Mouse (Mus musculus): Measurements from ENCODE around the gene Slc7a8. TPM values are rescaled to one million over a fixed set of nuclear protein-coding genes. Genes with fewer than 3 reads are reported as not detected.
"Not testable (repeated sequence)": the region's sequence is repeated elsewhere in the genome, so short reads cannot be mapped to it uniquely, and the experiment has no call there.

Gene Slc7a8
- polyA plus RNA-seq, 1 experiment from 2014 or later = 4.9 TPM

DNA sequence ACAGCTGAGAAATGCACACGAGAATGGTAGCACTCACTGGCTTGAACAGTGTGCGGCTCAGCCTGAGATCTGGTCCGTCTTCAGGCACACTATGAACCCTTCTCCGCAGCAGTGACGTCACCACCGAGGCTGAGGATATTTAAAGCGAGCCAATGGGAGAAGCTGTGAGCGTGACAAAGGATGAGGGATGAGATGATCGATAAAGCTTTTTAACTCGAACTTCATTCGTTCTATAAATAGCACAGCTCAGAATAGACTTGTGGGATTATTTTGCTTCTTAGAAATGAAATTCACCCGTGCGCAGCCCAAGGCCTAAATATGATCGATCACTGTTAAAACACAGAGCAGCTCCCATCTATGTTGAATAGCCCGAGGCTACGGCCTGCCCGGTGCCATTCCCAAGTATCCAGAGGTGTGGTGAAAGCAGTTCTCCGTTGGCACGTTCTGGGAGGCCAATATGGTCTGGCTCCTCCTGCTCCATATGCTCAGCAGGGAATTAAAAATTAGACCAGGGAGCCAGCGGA, 9.4 kb downstream of the Slc7a8 start:
- H3K27me3 ChIP-seq (ENCODE audit: control insufficient read depth, insufficient read depth, low read depth, low read length) = no peaks in the 10 kb centered on the region
- no peaks in the 10 kb centered on the region for H3K4me1 ChIP-seq (ENCODE audit: control insufficient read depth, low read depth, low read length)
- no peak for ATAC-seq (ENCODE audit: low read depth)
- WGBS (ENCODE audit: insufficient replicate concordance) = 69% methylated on average over 20 of the region's 20 CpGs
- no peak overlapping the region for H3K4me3 ChIP-seq (ENCODE audit: low read depth, low read length)
- no peak overlapping the region for H3K4me2 ChIP-seq (ENCODE audit: low read depth, low read length)
- no peaks in the 10 kb centered on the region for H3K36me3 ChIP-seq (ENCODE audit: control insufficient read depth, insufficient read depth)
- no peak overlapping the region for H3K27ac ChIP-seq (ENCODE audit: low read length)
- no peak overlapping the region for H3K9ac ChIP-seq (ENCODE audit: low read depth, low read length)
- H3K9me3 ChIP-seq (replicated peaks; ENCODE audit: control insufficient read depth, low read length) = no peaks in the 10 kb centered on the region

DNA sequence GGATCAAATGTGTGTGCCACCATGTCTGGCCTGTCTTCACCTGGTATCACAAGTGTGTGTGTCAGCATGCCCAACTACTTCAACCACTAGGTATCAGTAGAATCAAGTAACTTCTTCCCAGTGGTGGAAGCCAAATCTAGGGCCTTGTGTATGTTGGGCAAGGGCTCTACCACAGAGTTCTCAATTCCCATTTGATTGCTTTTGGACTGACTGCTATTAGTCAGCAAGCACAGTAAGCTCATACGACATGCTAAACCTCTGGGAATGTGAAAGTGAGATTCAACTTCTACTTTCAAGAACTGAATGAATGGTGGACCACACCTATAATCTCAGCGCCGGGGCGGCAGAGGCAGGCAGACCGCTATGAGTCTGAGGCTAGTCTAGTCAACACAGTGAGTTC, 11.4 kb downstream of the Slc7a8 start:
- Histone ChIP-seq H3K27ac (ENCODE audit: low read length) (no peak overlapping the region), H3K9ac (ENCODE audit: low read depth, low read length) (no peak overlapping the region), H3K4me3 (ENCODE audit: low read depth, low read length) (no peak overlapping the region), H3K36me3 (ENCODE audit: control insufficient read depth, insufficient read depth) (no peaks in the 10 kb centered on the region), H3K27me3 (ENCODE audit: control insufficient read depth, insufficient read depth, low read depth, low read length) (no peaks in the 10 kb centered on the region), H3K4me1 (ENCODE audit: control insufficient read depth, low read depth, low read length) (no peaks in the 10 kb centered on the region), H3K4me2 (ENCODE audit: low read depth, low read length) (no peak overlapping the region), H3K9me3 (replicated peaks; ENCODE audit: control insufficient read depth, low read length) (no peaks in the 10 kb centered on the region)
- no peak for ATAC-seq (ENCODE audit: low read depth)
- 83% methylated on average over 5 of the region's 5 CpGs for WGBS (ENCODE audit: insufficient replicate concordance)

DNA sequence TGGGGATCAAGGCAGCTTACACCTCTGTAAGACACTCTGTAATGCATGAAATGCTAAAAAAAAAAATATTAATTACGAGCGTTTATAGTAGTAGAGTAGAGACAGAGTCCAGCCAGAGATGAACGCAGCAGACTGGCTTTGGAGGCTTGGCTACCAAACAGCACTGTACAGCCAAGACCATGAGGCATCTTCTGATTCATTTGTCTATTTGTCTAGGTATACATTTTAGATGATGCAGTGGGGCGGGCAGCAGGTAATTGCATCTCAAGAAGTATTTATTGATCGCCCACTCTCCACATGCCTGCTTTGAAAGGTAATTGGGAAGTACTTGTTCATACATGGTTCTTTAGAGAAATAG, 12.7 kb downstream of the Slc7a8 start:
- no peak overlapping the region for H3K9ac ChIP-seq (ENCODE audit: low read depth, low read length)
- ATAC-seq (ENCODE audit: low read depth) = no peak
- no peak overlapping the region for H3K27ac ChIP-seq (ENCODE audit: low read length)
- no peaks in the 10 kb centered on the region for H3K4me1 ChIP-seq (ENCODE audit: control insufficient read depth, low read depth, low read length)
- H3K27me3 ChIP-seq (ENCODE audit: control insufficient read depth, insufficient read depth, low read depth, low read length) = no peaks in the 10 kb centered on the region
- no peaks in the 10 kb centered on the region for H3K9me3 ChIP-seq (replicated peaks; ENCODE audit: control insufficient read depth, low read length)
- H3K4me3 ChIP-seq (ENCODE audit: low read depth, low read length) = no peak overlapping the region
- H3K36me3 ChIP-seq (ENCODE audit: control insufficient read depth, insufficient read depth) = no peaks in the 10 kb centered on the region
- 74% methylated on average over 5 of the region's 5 CpGs for WGBS (ENCODE audit: insufficient replicate concordance)
- H3K4me2 ChIP-seq (ENCODE audit: low read depth, low read length) = no peak overlapping the region

DNA sequence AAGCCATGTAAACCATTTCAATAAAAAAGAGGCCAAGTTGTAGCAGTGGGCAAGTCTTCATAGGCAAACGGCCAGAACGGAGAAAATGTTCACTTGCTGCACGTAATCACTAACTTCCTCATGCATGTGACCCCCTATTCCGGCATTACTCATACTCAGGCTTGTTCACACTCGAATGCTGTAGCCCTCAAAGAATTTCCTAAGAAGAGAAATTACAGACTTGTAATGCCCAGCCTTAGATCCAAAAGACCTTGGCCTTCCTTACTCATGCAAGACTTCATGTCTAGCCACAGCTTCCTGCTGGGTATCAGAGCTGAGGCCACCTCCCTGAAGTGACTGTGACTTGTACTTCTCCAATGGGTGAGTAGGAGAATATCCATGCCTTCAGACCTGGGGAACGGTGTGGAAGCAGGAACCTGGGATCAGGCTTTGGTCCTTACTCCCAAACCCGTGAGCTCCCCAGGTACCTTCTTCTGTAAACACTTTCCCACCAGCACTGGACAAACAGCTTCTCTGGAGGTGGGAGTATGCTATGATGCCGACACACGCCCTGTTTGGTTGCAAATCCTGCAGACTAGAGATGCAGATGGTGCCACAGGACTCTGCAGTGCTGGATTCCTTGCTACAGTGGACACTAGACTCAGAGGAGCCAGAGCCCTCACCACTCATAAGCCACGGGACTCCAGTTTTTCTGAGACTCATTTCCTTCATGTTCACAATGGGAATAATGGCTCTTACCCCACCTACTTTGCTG, 13.3 kb downstream of the Slc7a8 start:
- WGBS (ENCODE audit: insufficient replicate concordance) = 54% methylated on average over 10 of the region's 10 CpGs
- Histone ChIP-seq H3K9ac (ENCODE audit: low read depth, low read length) (no peak overlapping the region), H3K9me3 (replicated peaks; ENCODE audit: control insufficient read depth, low read length) (no peaks in the 10 kb centered on the region), H3K4me2 (ENCODE audit: low read depth, low read length) (no peak overlapping the region), H3K27ac (ENCODE audit: low read length) (no peak overlapping the region), H3K36me3 (ENCODE audit: control insufficient read depth, insufficient read depth) (no peaks in the 10 kb centered on the region), H3K27me3 (ENCODE audit: control insufficient read depth, insufficient read depth, low read depth, low read length) (no peaks in the 10 kb centered on the region), H3K4me3 (ENCODE audit: low read depth, low read length) (no peak overlapping the region), H3K4me1 (ENCODE audit: control insufficient read depth, low read depth, low read length) (no peaks in the 10 kb centered on the region)
- no peak for ATAC-seq (ENCODE audit: low read depth)

DNA sequence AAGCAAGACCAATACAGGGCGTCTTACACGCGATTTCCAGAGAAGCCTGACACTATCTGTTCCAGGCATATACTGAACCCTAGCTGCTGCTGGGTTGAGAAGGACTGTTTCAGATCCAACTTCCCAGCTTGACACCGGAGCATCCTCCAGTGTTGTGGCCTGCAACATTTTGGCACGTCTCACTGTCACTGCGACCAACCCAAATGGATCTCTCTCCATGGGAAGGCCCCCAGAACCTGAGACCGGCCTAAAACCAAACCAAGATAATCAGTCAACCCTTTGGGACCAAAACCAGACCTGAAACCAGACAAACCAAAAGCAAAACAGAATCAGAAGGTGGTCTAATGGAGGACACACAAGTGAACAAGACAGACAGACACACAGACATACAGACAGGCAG, 14.8 kb downstream of the Slc7a8 start:
- not testable (repeated sequence) for ATAC-seq (ENCODE audit: low read depth)

DNA sequence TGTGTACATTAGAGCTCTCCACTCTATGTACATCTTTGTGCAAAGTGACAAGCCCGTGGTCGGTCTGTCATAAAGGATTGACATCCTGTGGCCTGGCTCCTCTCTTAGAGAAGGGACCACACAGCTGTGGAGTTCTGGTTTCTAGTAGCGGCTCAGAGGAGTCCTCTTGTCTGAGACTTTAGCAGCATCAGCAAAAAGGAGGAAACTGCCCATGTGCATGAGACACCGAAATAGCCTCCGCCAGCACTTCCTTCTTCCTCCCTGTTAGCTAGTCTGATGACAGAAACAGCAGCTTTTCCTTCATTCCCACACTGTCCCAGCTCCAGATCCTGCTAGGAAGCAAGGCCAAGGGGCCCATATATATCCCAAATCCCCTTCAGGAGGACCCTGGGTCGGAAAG, 25.4 kb downstream of the Slc7a8 start:
- no peak overlapping the region; the same call in 1 of the 2 replicates for H3K27ac ChIP-seq (ENCODE audit: low read length)
- H3K9me3 ChIP-seq (replicated peaks; ENCODE audit: control insufficient read depth, low read length) = no peaks in the 10 kb centered on the region
- H3K4me3 ChIP-seq (ENCODE audit: low read depth, low read length) = no peak overlapping the region
- H3K27me3 ChIP-seq (ENCODE audit: control insufficient read depth, insufficient read depth, low read depth, low read length) = no peaks in the 10 kb centered on the region
- WGBS (ENCODE audit: insufficient replicate concordance) = 27% methylated on average over 6 of the region's 6 CpGs
- peak; percentile 54 for ATAC-seq (ENCODE audit: low read depth)
- H3K36me3 ChIP-seq (ENCODE audit: control insufficient read depth, insufficient read depth) = no peaks in the 10 kb centered on the region
- no peak overlapping the region for H3K9ac ChIP-seq (ENCODE audit: low read depth, low read length)
- 0 out of 2 replicates have a peak, but pooled peaks cover 2% of the 10 kb centered on the region for H3K4me1 ChIP-seq (ENCODE audit: control insufficient read depth, low read depth, low read length)
- no peak overlapping the region for H3K4me2 ChIP-seq (ENCODE audit: low read depth, low read length)

More for the DNA sequence above, 14.8 kb downstream of the Slc7a8 start:
- not testable (repeated sequence) for H3K4me2 ChIP-seq (ENCODE audit: low read depth, low read length); H3K4me1 ChIP-seq (ENCODE audit: control insufficient read depth, low read depth, low read length); H3K36me3 ChIP-seq (ENCODE audit: control insufficient read depth, insufficient read depth); H3K9ac ChIP-seq (ENCODE audit: low read depth, low read length); H3K27me3 ChIP-seq (ENCODE audit: control insufficient read depth, insufficient read depth, low read depth, low read length); H3K27ac ChIP-seq (ENCODE audit: low read length); H3K4me3 ChIP-seq (ENCODE audit: low read depth, low read length); H3K9me3 ChIP-seq (replicated peaks; ENCODE audit: control insufficient read depth, low read length)
- 89% methylated on average over 6 of the region's 7 CpGs for WGBS (ENCODE audit: insufficient replicate concordance)

DNA sequence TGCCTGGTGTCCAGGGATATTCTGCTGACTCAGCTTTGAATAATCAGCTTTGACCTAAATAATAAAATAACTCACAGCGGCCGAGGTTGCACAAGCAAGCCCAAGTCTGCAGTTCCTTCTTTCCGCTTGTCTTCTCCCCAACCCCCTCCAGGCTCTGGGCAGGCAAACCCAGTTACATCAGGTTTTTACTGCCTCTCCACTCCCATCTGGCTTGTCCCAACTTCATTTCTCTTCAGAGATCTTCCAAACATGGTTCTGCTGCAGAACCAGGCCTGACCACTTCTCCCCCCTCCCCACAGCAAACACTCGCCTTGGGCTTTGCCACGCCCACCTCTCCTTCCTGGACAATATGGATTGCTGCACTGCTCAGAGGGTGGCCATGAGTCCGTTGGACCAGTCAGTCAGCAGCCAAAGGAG, 27.1 kb downstream of the Slc7a8 start:
- H3K27me3 ChIP-seq (ENCODE audit: control insufficient read depth, insufficient read depth, low read depth, low read length) = no peaks in the 10 kb centered on the region
- no peak overlapping the region for H3K4me3 ChIP-seq (ENCODE audit: low read depth, low read length)
- H3K4me2 ChIP-seq (ENCODE audit: low read depth, low read length) = no peak overlapping the region
- no peak overlapping the region for H3K9ac ChIP-seq (ENCODE audit: low read depth, low read length)
- WGBS (ENCODE audit: insufficient replicate concordance) = 15% methylated on average over 6 of the region's 6 CpGs
- H3K27ac ChIP-seq (ENCODE audit: low read length) = no peak overlapping the region
- ATAC-seq (ENCODE audit: low read depth) = peak; percentile 60
- H3K4me1 ChIP-seq (ENCODE audit: control insufficient read depth, low read depth, low read length) = 0 out of 2 replicates have a peak, but pooled peaks cover 2% of the 10 kb centered on the region
- H3K36me3 ChIP-seq (ENCODE audit: control insufficient read depth, insufficient read depth) = no peaks in the 10 kb centered on the region
- H3K9me3 ChIP-seq (replicated peaks; ENCODE audit: control insufficient read depth, low read length) = no peaks in the 10 kb centered on the region

DNA sequence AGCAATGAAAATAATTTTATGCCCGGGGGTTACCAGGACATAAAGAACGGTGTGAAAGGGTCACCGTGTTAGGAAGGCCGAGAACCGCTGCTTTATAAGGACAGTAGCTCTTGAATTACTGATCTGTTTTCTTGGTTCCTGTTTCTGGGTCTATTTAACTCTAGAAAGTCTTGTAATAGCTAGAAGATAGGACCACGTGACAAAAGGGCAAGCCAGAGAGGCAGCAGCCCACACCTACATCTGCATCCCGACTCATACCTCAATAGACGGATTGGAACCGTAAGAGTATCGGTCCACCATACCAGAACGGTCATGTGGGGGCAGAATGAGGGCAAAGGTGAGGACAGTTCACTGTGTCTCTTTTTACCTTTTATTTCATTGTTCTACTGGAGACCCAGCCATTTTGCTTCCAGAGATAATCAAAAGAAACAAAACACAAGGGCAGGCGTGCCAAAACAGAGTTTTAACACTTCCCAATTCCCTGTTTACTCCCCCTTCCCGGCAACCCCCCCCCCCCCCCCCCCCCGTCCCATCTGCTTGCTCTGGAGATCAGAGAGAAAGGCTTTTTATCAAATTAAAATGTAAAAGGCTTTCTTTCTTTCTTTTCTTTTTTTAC, 27.7 kb downstream of the Slc7a8 start:
- Histone ChIP-seq H3K4me1 (ENCODE audit: control insufficient read depth, low read depth, low read length) (0 out of 2 replicates have a peak, but pooled peaks cover 2% of the 10 kb centered on the region), H3K4me3 (ENCODE audit: low read depth, low read length) (no peak overlapping the region), H3K4me2 (ENCODE audit: low read depth, low read length) (no peak overlapping the region), H3K27me3 (ENCODE audit: control insufficient read depth, insufficient read depth, low read depth, low read length) (no peaks in the 10 kb centered on the region), H3K9me3 (replicated peaks; ENCODE audit: control insufficient read depth, low read length) (no peaks in the 10 kb centered on the region), H3K27ac (ENCODE audit: low read length) (no peak overlapping the region), H3K36me3 (ENCODE audit: control insufficient read depth, insufficient read depth) (no peaks in the 10 kb centered on the region), H3K9ac (ENCODE audit: low read depth, low read length) (no peak overlapping the region)
- WGBS (ENCODE audit: insufficient replicate concordance) = 57% methylated on average over 14 of the region's 14 CpGs
- no peak for ATAC-seq (ENCODE audit: low read depth)

DNA sequence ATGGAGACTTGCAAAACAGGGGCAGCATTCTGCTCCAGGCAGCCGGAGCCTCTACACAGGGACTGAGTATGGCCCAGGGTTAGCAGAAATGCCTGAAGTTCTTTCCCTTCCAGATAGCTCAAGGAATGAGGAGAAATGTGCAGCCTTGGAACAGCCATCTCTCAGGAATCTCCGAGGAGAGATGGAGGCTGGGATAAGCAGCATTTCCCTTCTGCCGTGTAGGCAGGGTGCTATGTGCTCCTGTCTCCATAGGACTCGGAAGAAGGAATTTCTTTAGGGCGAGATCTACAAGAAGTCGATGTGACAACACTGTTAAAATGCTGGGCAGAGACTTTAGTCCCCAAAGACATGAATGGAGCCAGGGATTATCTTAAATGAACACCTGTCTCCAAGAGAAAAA, 28.8 kb downstream of the Slc7a8 start:
- H3K4me1 ChIP-seq (ENCODE audit: control insufficient read depth, low read depth, low read length) = 0 out of 2 replicates have a peak, but pooled peaks cover 2% of the 10 kb centered on the region

More for the DNA sequence above, 28.8 kb downstream of the Slc7a8 start:
- Histone ChIP-seq H3K27me3 (ENCODE audit: control insufficient read depth, insufficient read depth, low read depth, low read length) (no peaks in the 10 kb centered on the region), H3K4me2 (ENCODE audit: low read depth, low read length) (no peak overlapping the region), H3K4me3 (ENCODE audit: low read depth, low read length) (no peak overlapping the region), H3K9ac (ENCODE audit: low read depth, low read length) (no peak overlapping the region), H3K9me3 (replicated peaks; ENCODE audit: control insufficient read depth, low read length) (no peaks in the 10 kb centered on the region), H3K27ac (ENCODE audit: low read length) (no peak overlapping the region), H3K36me3 (ENCODE audit: control insufficient read depth, insufficient read depth) (no peaks in the 10 kb centered on the region)
- 63% methylated on average over 6 of the region's 6 CpGs for WGBS (ENCODE audit: insufficient replicate concordance)
- no peak for ATAC-seq (ENCODE audit: low read depth)

All from liver, embryonic 16.5 days (tissue).